Mouse (Mus musculus) kidney, embryonic 16.5 days (tissue): ENCODE data around the gene Dgke. TPM values are rescaled to one million over a fixed set of nuclear protein-coding genes. Genes with fewer than 3 reads are reported as not detected.

ENCODE experiments used
- ATAC-seq: fragments of 200-750 bp; cut with Nextera tagmentation; 2 replicates; pipeline ENCODE4 v1.8.0; 2017; ENCODE audit warnings: moderate TSS enrichment; ENCODE audit not compliant: low FRiP score, low TSS enrichment
- H3K27ac ChIP-seq: fragments of 300-500 bp; sonication (generic); 2 replicates; pipeline ENCODE4 v1.5.1; 2014; ENCODE audit warnings: low read length
- H3K27me3 ChIP-seq: fragments of 300-500 bp; sonication (generic); 2 replicates; pipeline ENCODE4 v1.6.1; 2014; ENCODE audit warnings: low read length, control low read depth, mixed read lengths; ENCODE audit not compliant: insufficient read depth
- H3K36me3 ChIP-seq: fragments of 300-500 bp; sonication (generic); 2 replicates; pipeline ENCODE4 v1.6.1; 2014; ENCODE audit warnings: low read length, control low read depth, mixed read lengths; ENCODE audit not compliant: insufficient read depth
- H3K4me1 ChIP-seq: fragments of 300-500 bp; sonication (generic); 2 replicates; pipeline ENCODE4 v1.6.1; 2014; ENCODE audit warnings: low read length, control low read depth, mixed read lengths; ENCODE audit not compliant: insufficient read depth
- H3K4me2 ChIP-seq: fragments of 300-500 bp; sonication (generic); replicated peaks from 2 replicates; pipeline ENCODE4 v1.6.1; 2014; ENCODE audit warnings: low read depth, low read length
- H3K4me3 ChIP-seq: fragments of 300-500 bp; sonication (generic); 2 replicates; pipeline ENCODE4 v1.5.1; 2014; ENCODE audit warnings: mild to moderate bottlenecking, low read length
- H3K9ac ChIP-seq: fragments of 300-500 bp; sonication (generic); replicated peaks from 2 replicates; pipeline ENCODE4 v1.6.1; 2014; ENCODE audit warnings: low read length
- H3K9me3 ChIP-seq: fragments of 300-500 bp; sonication (generic); 2 replicates; pipeline ENCODE4 v1.6.1; 2016; ENCODE audit warnings: low read length, control low read depth
- WGBS: fragments of 180-500 bp; shearing (Covaris S2); extraction: QIAGEN DNeasy Blood & Tissue Kit; methylation state at CpG from one replicate; pipeline ENCODE4 v1.1.7; 2014; 5-methylcytosine and 5-hydroxymethylcytosine counted together
- polyA plus RNA-seq: library from polyadenylated mRNA; unstranded; fragments of >200 nt; fragmentation: Nextera tagmentation; extraction: Ambion mirVana; gene quantifications from 2 replicates; pipeline ENCODE4 v1.2.1, GENCODE M21; 2015

Gene Dgke
- polyA plus RNA-seq, 1 experiment from 2014 or later = 4.0 TPM

DNA sequence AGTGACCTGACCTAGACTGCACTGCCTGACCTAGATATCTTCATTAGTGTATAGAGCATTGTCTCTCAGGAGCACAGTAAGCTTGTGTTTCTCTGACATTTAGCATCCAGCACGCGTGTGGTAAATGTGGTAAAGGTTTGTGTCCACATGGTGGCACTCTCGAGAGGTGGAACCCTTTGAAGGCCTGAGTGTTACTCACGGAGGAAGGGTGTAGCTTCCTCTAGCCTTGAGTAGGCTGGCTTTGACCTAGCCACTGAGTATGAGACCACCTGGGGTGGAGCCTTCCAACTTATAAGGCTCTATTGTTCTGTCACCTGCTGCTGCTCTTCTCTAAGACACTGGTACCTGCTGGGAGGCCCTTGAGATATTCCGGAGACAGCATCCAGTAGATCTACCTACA lies 73.0 kb downstream of the Dgke start:
- ATAC-seq = 0 out of 2 replicates have a peak, but pooled peaks have one; percentile 31

GRCm38 (mm10) chr11:88993186-88993585 lies 73.5 kb downstream of the Dgke start:
- no peaks in the 10 kb centered on the region for H3K4me1 ChIP-seq
- peaks cover 15% of the 10 kb centered on the region for H3K36me3 ChIP-seq
- 58% methylated on average over 7 of the region's 7 CpGs for WGBS
- no peaks in the 10 kb centered on the region for H3K9me3 ChIP-seq
- no peak overlapping the region for H3K9ac ChIP-seq
- H3K27ac ChIP-seq = no peak overlapping the region
- no peak overlapping the region for H3K4me3 ChIP-seq
- no peaks in the 10 kb centered on the region for H3K27me3 ChIP-seq
- H3K4me2 ChIP-seq = no peak overlapping the region
- ATAC-seq = no peak

More for the DNA sequence above, 73.0 kb downstream of the Dgke start:
- Histone ChIP-seq H3K27ac (no peak overlapping the region), H3K36me3 (peaks cover 11% of the 10 kb centered on the region; the same call in 1 of the 2 replicates), H3K4me3 (no peak overlapping the region), H3K27me3 (no peaks in the 10 kb centered on the region), H3K4me1 (no peaks in the 10 kb centered on the region), H3K4me2 (no peak overlapping the region), H3K9ac (no peak overlapping the region), H3K9me3 (no peaks in the 10 kb centered on the region)
- WGBS = 23% methylated on average over 5 of the region's 5 CpGs

GRCm38 (mm10) chr11:88989530-88989929 lies 77.1 kb downstream of the Dgke start:
- ATAC-seq = no peak
- peaks cover 29% of the 10 kb centered on the region for H3K36me3 ChIP-seq
- H3K4me2 ChIP-seq = no peak overlapping the region
- 66% methylated on average over 5 of the region's 5 CpGs for WGBS
- H3K27ac ChIP-seq = no peak overlapping the region
- H3K4me3 ChIP-seq = no peak overlapping the region
- H3K9me3 ChIP-seq = no peaks in the 10 kb centered on the region
- H3K4me1 ChIP-seq = no peaks in the 10 kb centered on the region
- H3K9ac ChIP-seq = no peak overlapping the region
- no peaks in the 10 kb centered on the region for H3K27me3 ChIP-seq

GRCm38 (mm10) chr11:88988956-88989355 lies 77.7 kb downstream of the Dgke start:
- 80% methylated on average over 5 of the region's 5 CpGs for WGBS
- H3K4me1 ChIP-seq = no peaks in the 10 kb centered on the region
- H3K9me3 ChIP-seq = no peaks in the 10 kb centered on the region
- no peak overlapping the region for H3K4me2 ChIP-seq
- H3K4me3 ChIP-seq = no peak overlapping the region
- H3K27ac ChIP-seq = no peak overlapping the region
- H3K36me3 ChIP-seq = peaks cover 29% of the 10 kb centered on the region
- H3K27me3 ChIP-seq = no peaks in the 10 kb centered on the region
- ATAC-seq = no peak
- H3K9ac ChIP-seq = no peak overlapping the region

- Histone ChIP-seq H3K4me2 (no peak overlapping the region), H3K4me1 (no peaks in the 10 kb centered on the region), H3K27ac (no peak overlapping the region), H3K27me3 (no peaks in the 10 kb centered on the region), H3K36me3 (peaks cover 38% of the 10 kb centered on the region), H3K9ac (no peak overlapping the region), H3K9me3 (no peaks in the 10 kb centered on the region), H3K4me3 (no peak overlapping the region)
- no peak for ATAC-seq
- 88% methylated on average over 10 of the region's 10 CpGs for WGBS
These were observed 80.0 kb downstream of the Dgke start for GRCm38 (mm10) chr11:88986616-88987015.

Other genes starting within 250 kb of the Dgke start
- 23.7 and 24.3 TPM in 2 replicates for gene Akap1, start 202.3 kb downstream of the Dgke start, polyA plus RNA-seq
- 143 and 158 TPM in 2 replicates for gene Scpep1, start 111.4 kb downstream of the Dgke start, polyA plus RNA-seq
- gene Elobl, start 99.9 kb downstream of the Dgke start, polyA plus RNA-seq = not detected in 2 replicates
- 16.7 and 17.4 TPM in 2 replicates for gene Coil, start 96.6 kb downstream of the Dgke start, polyA plus RNA-seq
- gene Trim25, start 67.5 kb downstream of the Dgke start, polyA plus RNA-seq = 17.0 and 17.8 TPM in 2 replicates
- gene Gm525, start 7.0 kb upstream of the Dgke start, polyA plus RNA-seq = 0.41 and 0.69 TPM in 2 replicates
- gene Nog, start 235.5 kb upstream of the Dgke start, polyA plus RNA-seq = 0.80 and 1.0 TPM in 2 replicates